ENCODE assay signal across 8 mouse cellular contexts in the genomic region with DNA sequence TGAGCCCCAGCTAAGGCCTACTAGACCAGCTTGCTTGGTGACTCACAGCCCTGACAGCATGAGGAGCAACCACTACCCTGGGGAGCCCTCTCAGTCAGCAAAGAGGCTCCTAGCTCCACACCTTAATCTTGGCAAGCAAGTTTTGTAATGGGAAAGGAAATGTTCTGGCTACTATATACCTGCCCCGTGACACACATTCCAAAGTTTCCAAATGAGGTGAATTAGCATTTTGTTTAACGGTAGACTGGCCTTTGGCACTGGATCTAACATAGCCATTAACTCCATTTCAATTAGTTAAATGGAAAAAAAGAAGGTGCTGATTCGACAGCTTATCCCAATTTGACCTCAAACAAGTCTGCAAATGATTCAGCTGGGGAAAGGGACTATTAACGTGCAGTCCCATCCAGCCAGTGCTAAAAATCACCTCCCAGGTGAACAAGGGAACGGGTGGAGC. TPM values are rescaled to one million over a fixed set of nuclear protein-coding genes. Genes with fewer than 3 reads are reported as not detected.
DNase-seq lines count a peak whose midpoint lies in the region; ATAC-seq and TF ChIP-seq lines count a peak whose summit lies in the region.

No protein-coding gene starts in this region.

- WGBS in heart, embryonic 12.5 days = 75% methylated on average over 5 of the region's 5 CpGs
- WGBS in embryonic facial prominence, embryonic 12.5 days = 73% methylated on average over 5 of the region's 5 CpGs
- 49% methylated on average over 5 of the region's 5 CpGs for WGBS in intestine, postnatal 0 days
- 79% methylated on average over 5 of the region's 5 CpGs for WGBS in midbrain, embryonic 11.5 days

- H3K27me3 ChIP-seq in heart, embryonic 12.5 days (replicated peaks) = no peaks in the 10 kb centered on the region
- H3K27me3 ChIP-seq in embryonic facial prominence, embryonic 12.5 days = no peaks in the 10 kb centered on the region
- H3K27me3 ChIP-seq in intestine, postnatal 0 days (replicated peaks; ENCODE audit: control insufficient read depth, insufficient read depth, low read length) = no peaks in the 10 kb centered on the region
- no peaks in the 10 kb centered on the region for H3K27me3 ChIP-seq in midbrain, embryonic 11.5 days (ENCODE audit: control insufficient read depth, insufficient read depth, low read length)

- no peak overlapping the region for H3K4me3 ChIP-seq in heart, embryonic 12.5 days
- peak overlapping the region; percentile 25 for H3K4me3 ChIP-seq in embryonic facial prominence, embryonic 12.5 days
- 0 out of 2 replicates have a peak overlapping the region, but pooled peaks have one; percentile 12 for H3K4me3 ChIP-seq in intestine, postnatal 0 days (ENCODE audit: low read depth, low read length)
- H3K4me3 ChIP-seq in midbrain, embryonic 11.5 days (ENCODE audit: low read depth, low read length) = peak overlapping the region; percentile 17

- H3K36me3 ChIP-seq in heart, embryonic 12.5 days = peaks cover 38% of the 10 kb centered on the region
- peaks cover 35% of the 10 kb centered on the region for H3K36me3 ChIP-seq in embryonic facial prominence, embryonic 12.5 days
- peaks cover 28% of the 10 kb centered on the region for H3K36me3 ChIP-seq in intestine, postnatal 0 days (ENCODE audit: control insufficient read depth, insufficient read depth)
- peaks cover 9% of the 10 kb centered on the region for H3K36me3 ChIP-seq in midbrain, embryonic 11.5 days (ENCODE audit: control insufficient read depth, insufficient read depth, low read length)

- no peak for ATAC-seq in heart, embryonic 12.5 days (ENCODE audit: insufficient number of reproducible peaks, low FRiP score)
- no peak for ATAC-seq in embryonic facial prominence, embryonic 12.5 days (ENCODE audit: insufficient number of reproducible peaks, insufficient read depth, low FRiP score, low TSS enrichment)
- ATAC-seq in intestine, postnatal 0 days = peak; percentile 7; the same call in 1 of the 2 replicates
- ATAC-seq in midbrain, embryonic 11.5 days (ENCODE audit: low FRiP score) = no peak

- DNase-seq in heart, adult 18-20 months = no peak
- DNase-seq in midbrain, embryonic 11.5 days (ENCODE audit: low spot score, missing footprints) = no peak
- DNase-seq in gastrocnemius, postnatal 10 days = no peak
- no peak for DNase-seq in spleen, adult 12 weeks (ENCODE audit: low spot score)
- DNase-seq in adrenal gland, postnatal 4 days (ENCODE audit: low spot score in 2 of 2) = no peak

- no peak for TF ChIP-seq CTCF in intestine, postnatal 0 days (IDR thresholded peaks at IDR 0.05; ENCODE audit: low read depth)

- no peak overlapping the region for H3K9ac ChIP-seq in heart, embryonic 12.5 days
- no peak overlapping the region for H3K9ac ChIP-seq in embryonic facial prominence, embryonic 12.5 days
- no peak overlapping the region for H3K9ac ChIP-seq in intestine, postnatal 0 days (ENCODE audit: low read depth, low read length)
- no peak overlapping the region for H3K9ac ChIP-seq in midbrain, embryonic 11.5 days (ENCODE audit: low read length)

- no peak overlapping the region for H3K27ac ChIP-seq in heart, embryonic 12.5 days (ENCODE audit: poor library complexity, severe bottlenecking)
- H3K27ac ChIP-seq in embryonic facial prominence, embryonic 12.5 days = no peak overlapping the region
- no peak overlapping the region for H3K27ac ChIP-seq in intestine, postnatal 0 days (ENCODE audit: low read depth, low read length)
- no peak overlapping the region for H3K27ac ChIP-seq in midbrain, embryonic 11.5 days (ENCODE audit: low read depth, low read length)

- peaks cover 11% of the 10 kb centered on the region for H3K4me1 ChIP-seq in heart, embryonic 12.5 days (replicated peaks)
- H3K4me1 ChIP-seq in embryonic facial prominence, embryonic 12.5 days = peaks cover 14% of the 10 kb centered on the region
- H3K4me1 ChIP-seq in intestine, postnatal 0 days (replicated peaks; ENCODE audit: control insufficient read depth, insufficient read depth, low read length) = no peaks in the 10 kb centered on the region
- peaks cover 11% of the 10 kb centered on the region for H3K4me1 ChIP-seq in midbrain, embryonic 11.5 days (ENCODE audit: control insufficient read depth, insufficient read depth, low read length)

- no peaks in the 10 kb centered on the region for H3K9me3 ChIP-seq in heart, embryonic 12.5 days (replicated peaks)
- no peaks in the 10 kb centered on the region for H3K9me3 ChIP-seq in embryonic facial prominence, embryonic 12.5 days
- no peaks in the 10 kb centered on the region for H3K9me3 ChIP-seq in intestine, postnatal 0 days (ENCODE audit: control insufficient read depth)
- H3K9me3 ChIP-seq in midbrain, embryonic 11.5 days (ENCODE audit: control insufficient read depth, low read length) = no peaks in the 10 kb centered on the region

- peak overlapping the region; percentile 39 for H3K4me2 ChIP-seq in heart, embryonic 12.5 days
- H3K4me2 ChIP-seq in embryonic facial prominence, embryonic 12.5 days (replicated peaks) = peak overlapping the region; percentile 51
- H3K4me2 ChIP-seq in intestine, postnatal 0 days (replicated peaks; ENCODE audit: low read depth) = peak overlapping the region; percentile 77
- peak overlapping the region; percentile 38 for H3K4me2 ChIP-seq in midbrain, embryonic 11.5 days

RNA-seq across cellular contexts. Expression of gene Bod1, which starts 1.2 kb away (rescaled TPM):
- 78.3 and 79.8 TPM in 2 replicates for polyA plus RNA-seq in heart, embryonic 12.5 days (2016; fragmentation: Nextera tagmentation; extraction: Ambion mirVana)
- 100 to 1,000 TPM; 134 to 154 TPM for total RNA-seq in heart, adult 18-20 months (2021)
- polyA plus RNA-seq in embryonic facial prominence, embryonic 12.5 days (2016; fragmentation: Nextera tagmentation; extraction: Ambion mirVana) = 131 and 137 TPM in 2 replicates
- polyA plus RNA-seq in intestine, postnatal 0 days (2015; fragmentation: Nextera tagmentation; extraction: Ambion mirVana) = 37.4 and 40.4 TPM in 2 replicates
- 148 and 160 TPM in 2 replicates for polyA plus RNA-seq in midbrain, embryonic 11.5 days (2014; fragmentation: Nextera tagmentation; extraction: Ambion mirVana)
- 100 to 1,000 TPM; 113 TPM for total RNA-seq in gastrocnemius, postnatal 10 days (2021)
- 10 to 100 TPM; 68.2 to 70.2 TPM for total RNA-seq in adrenal gland, postnatal 4 days (2021)
